Mouse (Mus musculus): ENCODE data around the gene Dcaf15.

GRCm38 (mm10) chr8:84147324-84147766, 42.8 kb upstream of the Dcaf15 start:
- TF ChIP-seq CTCF (IDR thresholded peaks at IDR 0.05; ENCODE audit: low read depth) = no peak
- TF ChIP-seq EP300 (IDR thresholded peaks at IDR 0.05; ENCODE audit: low read depth) = no peak
